Mouse (Mus musculus) CH12.LX (cell line): ENCODE results near the gene Olfr150. TPM values are rescaled to one million over a fixed set of nuclear protein-coding genes. Genes with fewer than 3 reads are reported as not detected.

Source experiments
- DNase-seq: peaks from one replicate; pipeline ENCODE4 v3.0.0-alpha.2; 2013; ENCODE audit errors: extremely low read depth
- H3K27ac ChIP-seq: 2 replicates; pipeline ENCODE4 v1.5.1; 2012; ENCODE audit warnings: low read depth, mild to moderate bottlenecking, control low read depth, moderate library complexity; ENCODE audit not compliant: insufficient read depth
- H3K27me3 ChIP-seq: replicated peaks from 2 replicates; pipeline ENCODE3; 2012; ENCODE audit warnings: inconsistent platforms
- H3K36me3 ChIP-seq, 2 experiments: replicated peaks in 1 of 2; 2 replicates each; pipeline versions ENCODE3 to v1.6.1; 2012; ENCODE audit warnings: inconsistent platforms in 1 of 2, low read length in 1 of 2, mild to moderate bottlenecking in 1 of 2, mixed read lengths in 1 of 2, moderate library complexity in 1 of 2; ENCODE audit not compliant: control insufficient read depth in 1 of 2, insufficient read depth in 1 of 2
- H3K4me1 ChIP-seq, 2 experiments: 2 replicates each; pipeline ENCODE4 v1.6.1; 2012; ENCODE audit warnings: inconsistent platforms in 1 of 2, moderate library complexity in 1 of 2; ENCODE audit not compliant: insufficient read depth in 2 of 2, control insufficient read depth in 1 of 2
- H3K4me2 ChIP-seq: 2 replicates; pipeline ENCODE4 v1.6.1; 2012; ENCODE audit warnings: low read depth, mild to moderate bottlenecking, control low read depth; ENCODE audit not compliant: poor library complexity, insufficient read depth, severe bottlenecking
- H3K4me3 ChIP-seq, 3 experiments: fragments of 150-350 bp in 1 of 3; sonication (generic) in 1 of 3; replicated peaks in 1 of 3; 2 replicates each; pipeline versions ENCODE3 to v1.5.1; 2011 to 2012; ENCODE audit warnings: low read depth in 2 of 3, low read length in 2 of 3, mild to moderate bottlenecking in 2 of 3, moderate library complexity in 2 of 3, control low read depth in 1 of 3, improper control_type of control experiment in 1 of 3, inconsistent platforms in 1 of 3, mixed read lengths in 1 of 3; ENCODE audit not compliant: poor library complexity in 1 of 3
- H3K79me2 ChIP-seq: replicated peaks from 2 replicates; pipeline ENCODE4 v1.6.1; 2012; ENCODE audit warnings: mild to moderate bottlenecking, moderate library complexity; ENCODE audit not compliant: control insufficient read depth, poor library complexity, insufficient read depth, severe bottlenecking; ENCODE audit errors: extremely low read depth
- H3K9ac ChIP-seq: 2 replicates; pipeline ENCODE4 v1.6.1; 2012; ENCODE audit warnings: low read depth, mild to moderate bottlenecking, control low read depth, moderate library complexity; ENCODE audit not compliant: insufficient read depth
- H3K9me3 ChIP-seq: replicated peaks from 2 replicates; pipeline ENCODE3; 2012; ENCODE audit warnings: low read length, inconsistent platforms, mixed read lengths
- BHLHE40 ChIP-seq: IDR thresholded peaks from 2 replicates; pipeline ENCODE4 v1.6.1; 2011; ENCODE audit warnings: mild to moderate bottlenecking, low read depth, low read length, improper control_type of control experiment
- CHD1 ChIP-seq: IDR thresholded peaks from 2 replicates; pipeline ENCODE4 v1.6.1; 2012; ENCODE audit warnings: low read depth, low read length, improper control_type of control experiment, inconsistent platforms
- E2F4 ChIP-seq: IDR thresholded peaks from 2 replicates; pipeline ENCODE4 v1.6.1; 2011; ENCODE audit warnings: low read depth, low read length, improper control_type of control experiment; ENCODE audit not compliant: insufficient replicate concordance
- JUND ChIP-seq: conservative IDR thresholded peaks from 2 replicates; pipeline ENCODE4 v1.6.1; 2011; ENCODE audit warnings: low read depth, low read length, improper control_type of control experiment
- KAT2A ChIP-seq: IDR thresholded peaks from 2 replicates; pipeline ENCODE4 v1.6.1; 2012; ENCODE audit warnings: low read length, improper control_type of control experiment, inconsistent platforms; ENCODE audit not compliant: insufficient replicate concordance
- MXI1 ChIP-seq: IDR thresholded peaks from 2 replicates; pipeline ENCODE4 v1.6.1; 2011; ENCODE audit warnings: mild to moderate bottlenecking, low read depth, low read length, improper control_type of control experiment
- MYC ChIP-seq: IDR thresholded peaks from 2 replicates; pipeline ENCODE4 v1.6.1; 2011; ENCODE audit warnings: low read depth, mild to moderate bottlenecking, improper control_type of control experiment, low read length
- NELFE ChIP-seq: IDR thresholded peaks from 2 replicates; pipeline ENCODE4 v1.6.1; 2011; ENCODE audit warnings: low read depth, low read length, improper control_type of control experiment
- NRF1 ChIP-seq: IDR thresholded peaks from 2 replicates; pipeline ENCODE4 v1.6.1; 2014; ENCODE audit warnings: low read depth, mild to moderate bottlenecking, inconsistent platforms, low read length, improper control_type of control experiment, moderate library complexity
- PAX5 ChIP-seq: IDR thresholded peaks from 2 replicates; pipeline ENCODE4 v1.6.1; 2012; ENCODE audit warnings: low read length, inconsistent platforms, mixed read lengths
- POLR2A ChIP-seq: IDR thresholded peaks from 2 replicates; pipeline ENCODE4 v1.6.1; 2011; ENCODE audit warnings: low read depth, mild to moderate bottlenecking, improper control_type of control experiment, low read length
- POLR2AphosphoS2 ChIP-seq: IDR thresholded peaks from 2 replicates; pipeline ENCODE4 v1.6.1; 2011; ENCODE audit warnings: low read depth, low read length, improper control_type of control experiment
- SIN3A ChIP-seq: IDR thresholded peaks from 2 replicates; pipeline ENCODE4 v1.6.1; 2012; ENCODE audit warnings: low read length, improper control_type of control experiment, inconsistent platforms
- SMC3 ChIP-seq: IDR thresholded peaks from 2 replicates; pipeline ENCODE4 v1.6.1; 2011; ENCODE audit warnings: low read depth, low read length, improper control_type of control experiment
- UBTF ChIP-seq: IDR thresholded peaks from 2 replicates; pipeline ENCODE4 v1.6.1; 2012; ENCODE audit warnings: low read depth, mild to moderate bottlenecking, inconsistent platforms, low read length, improper control_type of control experiment, moderate library complexity
- USF1 ChIP-seq: IDR thresholded peaks from 2 replicates; pipeline ENCODE4 v1.6.1; 2014; ENCODE audit warnings: low read depth, mild to moderate bottlenecking, inconsistent platforms, low read length, improper control_type of control experiment
- ZC3H11A ChIP-seq: IDR thresholded peaks from 2 replicates; pipeline ENCODE4 v1.6.1; 2012; ENCODE audit warnings: low read depth, mild to moderate bottlenecking, inconsistent platforms, low read length, improper control_type of control experiment
- dilution Hi-C: fragments of 300-500 bp; cut with MboI; formaldehyde crosslinking; loops from 2 replicates; pipeline ENCODE4 v1.14.3; 2020; ENCODE audit warnings: low sequenced_read_pairs; ENCODE audit not compliant: extremely low pct_unique_long_range_greater_than_20kb, extremely low pct_ligation_motif_present
- in situ Hi-C: fragments of 300-500 bp; cut with MboI; formaldehyde crosslinking; loops from 3 replicates; pipeline ENCODE4 v1.14.3; 2019; ENCODE audit warnings: low sequenced_read_pairs, low pct_ligation_motif_present, low pct_unique_long_range_greater_than_20kb, mixed read lengths
- polyA plus RNA-seq: library from polyadenylated mRNA; unstranded; fragments of >175 nt; gene quantifications from 2 replicates; pipeline ENCODE4 v1.2.1, GENCODE M21; 2012; ENCODE audit warnings: low read depth; ENCODE audit not compliant: insufficient read length
- total RNA-seq, 2 experiments: library from RNA; depleted of rRNA; stranded (reverse); fragments of 300-350 nt in 1 of 2; fragments of >200 nt in 1 of 2; gene quantifications; 2 replicates each; pipeline ENCODE4 v1.2.3; 2012 to 2014

Olfr150 gene
- total and polyA plus RNA-seq, 3 experiments: not detected

GRCm38 (mm10) chr9:39740741-39741140 lies 10.0 kb downstream of the Olfr150 start:
- no peak overlapping the region for H3K4me2 ChIP-seq
- DNase-seq: no peak
- H3K27me3 ChIP-seq: no peaks in the 10 kb centered on the region
- in situ Hi-C loops (no loop called here), dilution Hi-C loops (no loop called here)
- no peaks in the 10 kb centered on the region for H3K36me3 ChIP-seq
- no peak overlapping the region for H3K27ac ChIP-seq
- H3K79me2 ChIP-seq: no peaks in the 10 kb centered on the region
- TF ChIP-seq UBTF: no peak
- TF ChIP-seq MXI1: no peak
- TF ChIP-seq MYC: no peak
- TF ChIP-seq SMC3: no peak
- no peak for TF ChIP-seq NRF1
- TF ChIP-seq CHD1: no peak
- TF ChIP-seq ZC3H11A: no peak
- TF ChIP-seq SIN3A: no peak
- TF ChIP-seq USF1: no peak
- no peak for TF ChIP-seq POLR2AphosphoS2
- no peak overlapping the region for H3K9ac ChIP-seq
- no peaks in the 10 kb centered on the region for H3K4me1 ChIP-seq
- no peak overlapping the region for H3K4me3 ChIP-seq
- no peaks in the 10 kb centered on the region for H3K9me3 ChIP-seq

- H3K27ac ChIP-seq: no peak within 1 kb of the TSS
These were observed 15.2 kb downstream of the Olfr150 start, which contains the start of gene Olfr967 for GRCm38 (mm10) chr9:39745949-39746348. Olfr967 (plus strand) TSS chr9:39746249.

GRCm38 (mm10) chr9:39746428-39746827 lies 15.7 kb downstream of the Olfr150 start:
- in situ Hi-C loops: no loop called here
- TF ChIP-seq UBTF (no peak), USF1 (no peak), ZC3H11A (no peak), NELFE (no peak), POLR2AphosphoS2 (no peak), KAT2A (no peak), PAX5 (no peak), E2F4 (no peak), POLR2A (no peak), CHD1 (no peak)
- TF ChIP-seq, all 38 proteins: peak for 0
- no peak for DNase-seq
- Histone ChIP-seq H3K27me3 (no peaks in the 10 kb centered on the region), H3K4me2 (no peak overlapping the region), H3K9ac (no peak overlapping the region), H3K4me1 (no peaks in the 10 kb centered on the region), H3K36me3 (no peaks in the 10 kb centered on the region), H3K79me2 (no peaks in the 10 kb centered on the region), H3K27ac (no peak overlapping the region), H3K9me3 (no peaks in the 10 kb centered on the region), H3K4me3 (no peak overlapping the region)
- dilution Hi-C loops: no loop called here

More at GRCm38 (mm10) chr9:39745949-39746348, 15.2 kb downstream of the Olfr150 start, which contains the start of gene Olfr967:
- Histone ChIP-seq H3K4me3 (no peak within 1 kb of the TSS), H3K27me3 (no peaks in the 10 kb centered on the region), H3K79me2 (no peaks in the 10 kb centered on the region), H3K9me3 (no peaks in the 10 kb centered on the region), H3K36me3 (no peaks in the 10 kb centered on the region), H3K4me2 (no peak within 1 kb of the TSS), H3K9ac (no peak within 1 kb of the TSS), H3K4me1 (no peaks in the 10 kb centered on the region)
- TF ChIP-seq NELFE (no peak), JUND (no peak), BHLHE40 (no peak)
- dilution Hi-C loops (no loop called here), in situ Hi-C loops (no loop called here)
- DNase-seq: no peak
